Mouse (Mus musculus) C2C12 (cell line): Measurements from ENCODE around the gene Olfr767. TPM values are rescaled to one million over a fixed set of nuclear protein-coding genes. Genes with fewer than 3 reads are reported as not detected.
"Not testable (repeated sequence)": the region's sequence is repeated elsewhere in the genome, so short reads cannot be mapped to it uniquely, and the experiment has no call there.

ENCODE experiments used
- H3K27me3 ChIP-seq: one replicate; pipeline ENCODE4 v1.6.1; 2011; ENCODE audit not compliant: control insufficient read depth, insufficient read depth, insufficient read length
- H3K36me3 ChIP-seq: one replicate; pipeline ENCODE4 v1.6.1; 2011; ENCODE audit not compliant: control insufficient read depth, insufficient read depth
- H3K4me3 ChIP-seq: one replicate; pipeline ENCODE4 v1.5.1; 2011; ENCODE audit warnings: mild to moderate bottlenecking, control low read depth; ENCODE audit not compliant: poor library complexity, insufficient read depth, severe bottlenecking
- H3K79me2 ChIP-seq: one replicate; pipeline ENCODE4 v1.6.1; 2011; ENCODE audit not compliant: control insufficient read depth, insufficient read depth
- H3K79me3 ChIP-seq: one replicate; pipeline ENCODE4 v1.6.1; 2011; ENCODE audit warnings: low read depth, control low read depth
- H3ac ChIP-seq: one replicate; pipeline ENCODE3; 2011; ENCODE audit warnings: low read depth; ENCODE audit not compliant: control insufficient read depth, insufficient read length
- CEBPB ChIP-seq: IDR thresholded peaks from one replicate; pipeline ENCODE4 v1.6.1; 2011; ENCODE audit warnings: low read depth, mild to moderate bottlenecking, control low read depth, moderate library complexity
- CTCF ChIP-seq: IDR thresholded peaks from one replicate; pipeline ENCODE4 v1.5.1; 2011; ENCODE audit not compliant: control insufficient read depth, insufficient read depth, insufficient read length
- FOSL1 ChIP-seq: IDR thresholded peaks from one replicate; pipeline ENCODE4 v1.8.0; 2011; ENCODE audit warnings: mild to moderate bottlenecking, low read length; ENCODE audit not compliant: poor library complexity, insufficient read depth, severe bottlenecking
- MAX ChIP-seq: IDR thresholded peaks from one replicate; pipeline ENCODE4 v1.6.1; 2011; ENCODE audit warnings: mild to moderate bottlenecking, control low read depth
- MYOD1 ChIP-seq: IDR thresholded peaks from one replicate; pipeline ENCODE4 v1.6.1; 2011; ENCODE audit warnings: low read depth; ENCODE audit not compliant: control insufficient read depth, insufficient read length
- MYOG ChIP-seq: IDR thresholded peaks from one replicate; pipeline ENCODE4 v1.6.1; 2011; ENCODE audit not compliant: control insufficient read depth, insufficient read length; ENCODE audit errors: extremely low read depth
- USF1 ChIP-seq: IDR thresholded peaks from one replicate; pipeline ENCODE4 v1.6.1; 2011; ENCODE audit warnings: low read depth, mild to moderate bottlenecking, control low read depth, moderate library complexity
- long read RNA-seq, 2 experiments: library from polyadenylated mRNA; unstranded; transcript quantifications; one replicate each; pipeline ENCODE4 v2.0.0; 2019 to 2020
- polyA plus RNA-seq: library from polyadenylated mRNA; unstranded; fragments of >200 nt; fragmentation: generic; extraction: Trizol; gene quantifications from one replicate; pipeline ENCODE4 v1.2.1, GENCODE M21; 2012; ENCODE audit warnings: missing spikeins

Olfr767 gene
- polyA plus RNA-seq: not detected
- long read RNA-seq, experiment 1: 0 reads
- long read RNA-seq, experiment 2: 0 reads

DNA sequence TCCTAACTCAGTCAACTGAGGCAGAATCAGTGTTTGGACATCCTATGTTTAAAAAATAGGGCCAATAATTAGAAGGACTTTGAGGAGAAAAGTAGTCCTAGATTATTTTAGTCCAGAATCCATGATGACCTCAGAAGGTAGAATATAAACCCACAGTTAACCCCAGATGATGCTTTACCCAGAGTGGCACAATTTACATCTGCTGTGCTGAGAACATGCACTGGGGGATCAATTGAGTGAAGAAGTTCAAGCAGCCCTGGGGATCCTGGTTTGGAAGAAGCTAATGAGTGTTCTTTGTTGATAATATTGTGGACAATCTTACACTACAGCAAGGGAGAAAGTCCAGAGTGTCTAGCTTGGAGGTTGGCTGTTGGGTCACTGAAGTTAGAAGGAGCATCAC, at the start of gene Olfr767:
Gene Olfr767, minus strand, starts transcription at position 101 of the 400 bp plus-strand sequence.
- H3ac ChIP-seq, H3K79me3 ChIP-seq, H3K36me3 ChIP-seq, H3K4me3 ChIP-seq, H3K79me2 ChIP-seq, H3K27me3 ChIP-seq: not testable (repeated sequence)

GRCm38 (mm10) chr10:129117761-129118160, 35.1 kb upstream of the Olfr767 start, which contains the start of gene Olfr769:
Gene Olfr769, minus strand, starts transcription at chr10:129117861.
- H3K4me3 ChIP-seq: no peak within 1 kb of the TSS
- TF ChIP-seq MAX (no peak), MYOD1 (no peak), CEBPB (no peak), USF1 (no peak), FOSL1 (no peak), CTCF (no peak), MYOG (no peak)
- H3K36me3 ChIP-seq: no peaks in the 10 kb centered on the region
- H3ac ChIP-seq: no peak within 1 kb of the TSS
- no peaks in the 10 kb centered on the region for H3K79me3 ChIP-seq
- H3K79me2 ChIP-seq: no peaks in the 10 kb centered on the region
- H3K27me3 ChIP-seq: no peaks in the 10 kb centered on the region

DNA sequence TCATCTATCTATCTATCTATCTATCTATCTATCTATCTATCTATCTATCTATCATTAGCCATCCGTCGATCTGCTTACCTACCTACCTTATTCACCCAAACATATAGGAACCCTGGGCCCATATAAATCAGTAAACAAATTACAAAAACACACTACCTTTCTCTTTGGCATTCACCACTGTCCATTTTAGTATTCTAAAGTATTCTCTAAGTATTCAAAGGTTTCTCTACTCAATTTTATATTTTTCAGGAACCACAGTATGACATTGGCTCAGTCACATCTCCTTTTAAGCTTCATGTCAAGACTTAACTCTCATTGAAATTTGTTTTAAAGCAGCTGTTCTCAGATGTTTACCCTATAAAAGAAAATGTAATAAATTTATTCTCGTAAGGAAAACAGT, 32.4 kb upstream of the Olfr767 start:
- TF ChIP-seq MYOG: no peak
- Histone ChIP-seq H3ac (no peak overlapping the region), H3K79me3 (no peaks in the 10 kb centered on the region), H3K36me3 (no peaks in the 10 kb centered on the region), H3K27me3 (no peaks in the 10 kb centered on the region), H3K4me3 (no peak overlapping the region), H3K79me2 (no peaks in the 10 kb centered on the region)

DNA sequence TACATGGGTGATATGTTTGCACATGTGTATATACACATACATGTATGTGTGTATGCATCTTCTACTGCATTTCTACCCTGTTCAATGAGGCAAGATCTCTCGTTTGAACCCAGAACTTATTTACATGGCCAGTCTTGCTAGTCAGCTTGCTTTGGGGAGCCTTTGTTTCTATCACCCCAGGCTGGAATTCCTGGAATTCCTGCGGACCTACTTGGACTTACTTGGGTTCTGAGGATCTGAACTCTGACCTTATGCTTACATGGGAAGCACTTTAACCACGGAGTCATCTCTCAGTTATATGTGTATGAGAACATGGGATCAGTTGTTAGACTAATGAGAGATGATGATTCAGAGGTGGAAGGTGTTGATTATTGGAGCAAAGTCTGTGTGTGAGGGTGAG, 18.5 kb upstream of the Olfr767 start:
- TF ChIP-seq CEBPB (no peak), MYOG (no peak), USF1 (no peak), MAX (no peak), FOSL1 (no peak), MYOD1 (no peak), CTCF (no peak)

DNA sequence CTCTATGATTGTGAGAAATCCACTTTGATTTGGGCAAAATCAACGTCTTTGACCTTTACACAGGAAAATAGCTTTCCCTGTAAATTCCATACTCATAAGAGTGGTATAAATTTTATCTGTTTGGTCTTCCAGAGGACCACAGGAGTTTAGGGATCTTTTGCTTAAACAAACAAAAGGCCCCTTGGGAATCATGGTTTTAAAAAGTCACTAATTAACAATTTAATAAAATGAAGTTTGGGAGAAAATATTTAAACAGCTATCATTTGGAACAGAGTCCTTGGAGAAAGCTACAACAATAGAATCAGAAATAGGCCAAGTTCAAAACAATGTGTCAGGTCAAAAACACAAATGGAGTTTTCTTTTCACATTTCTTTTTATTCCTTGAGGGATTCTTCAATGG, 16.6 kb upstream of the Olfr767 start, which contains the start of gene Olfr768:
Gene Olfr768, minus strand, starts transcription at position 101 of the 400 bp plus-strand sequence.
- H3K4me3 ChIP-seq: no peak within 1 kb of the TSS
- H3K36me3 ChIP-seq: no peaks in the 10 kb centered on the region
- H3ac ChIP-seq: no peak within 1 kb of the TSS
- no peaks in the 10 kb centered on the region for H3K79me3 ChIP-seq
- no peak for TF ChIP-seq MYOG
- no peaks in the 10 kb centered on the region for H3K79me2 ChIP-seq
- H3K27me3 ChIP-seq: no peaks in the 10 kb centered on the region

More for the DNA sequence above, 18.5 kb upstream of the Olfr767 start:
- Histone ChIP-seq H3K79me2 (no peaks in the 10 kb centered on the region), H3K36me3 (no peaks in the 10 kb centered on the region), H3K27me3 (no peaks in the 10 kb centered on the region), H3K79me3 (no peaks in the 10 kb centered on the region), H3ac (no peak overlapping the region), H3K4me3 (no peak overlapping the region)

DNA sequence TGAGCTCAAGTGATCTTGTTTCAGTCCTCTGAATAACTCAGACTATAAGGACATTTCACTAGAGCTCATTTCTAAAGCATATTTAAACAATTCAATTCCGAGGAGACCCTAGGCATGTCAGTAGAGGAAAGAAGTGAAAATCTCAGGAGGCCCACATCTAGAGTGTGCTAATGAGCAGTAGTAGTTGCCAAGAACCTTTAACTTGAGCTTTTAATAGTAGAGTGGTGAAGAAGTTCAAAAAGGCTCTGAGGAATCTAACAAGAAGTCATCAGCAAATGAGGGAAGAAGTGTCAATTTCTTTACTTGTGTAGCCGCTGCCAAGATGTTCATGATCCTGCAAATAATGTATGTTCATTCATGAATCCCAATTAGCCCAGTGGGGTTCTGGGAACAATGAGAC, 13.8 kb downstream of the Olfr767 start, which contains the start of gene Olfr766-ps1:
Gene Olfr766-ps1, minus strand, starts transcription at position 101 of the 400 bp plus-strand sequence.
- Histone ChIP-seq H3K27me3 (no peaks in the 10 kb centered on the region), H3K79me2 (no peaks in the 10 kb centered on the region), H3ac (no peak within 1 kb of the TSS), H3K79me3 (no peaks in the 10 kb centered on the region), H3K36me3 (no peaks in the 10 kb centered on the region), H3K4me3 (no peak within 1 kb of the TSS)
- TF ChIP-seq FOSL1 (no peak), MAX (no peak), CEBPB (no peak), CTCF (no peak), MYOD1 (no peak), USF1 (no peak), MYOG (no peak)

GRCm38 (mm10) chr10:129049898-129050297, 32.8 kb downstream of the Olfr767 start, which contains the start of gene Olfr765:
Gene Olfr765, minus strand, starts transcription at chr10:129049998.
- H3K79me3 ChIP-seq, H3K27me3 ChIP-seq, H3K36me3 ChIP-seq, H3K79me2 ChIP-seq, H3ac ChIP-seq, H3K4me3 ChIP-seq: not testable (repeated sequence)
